Mouse (Mus musculus): ENCODE measurements at regions not wholly inside any gene's neighbourhood (a gene's known extent, or its start where the extent isn't known, plus 50 kb on each side); places are given as distances from the start of the nearest gene placed in this dataset.

GRCm38 (mm10) chr15:97457468-97457867 lies 210.4 kb upstream of the Amigo2 start:
- H3K27ac ChIP-seq (replicated peaks; ENCODE audit: low read depth, low read length) = no peak overlapping the region
- no peaks in the 10 kb centered on the region for H3K4me1 ChIP-seq (ENCODE audit: control insufficient read depth, insufficient read depth, low read length)
- DNase-seq (no peak), ATAC-seq (ENCODE audit: low FRiP score, low TSS enrichment) (no peak)
- no peak overlapping the region for H3K4me3 ChIP-seq (replicated peaks; ENCODE audit: low read depth, low read length)
- no peak overlapping the region for H3K9ac ChIP-seq (replicated peaks; ENCODE audit: low read length)
- H3K9me3 ChIP-seq (ENCODE audit: control insufficient read depth, low read length) = no peaks in the 10 kb centered on the region
- WGBS = 90% methylated on average over 8 of the region's 8 CpGs
- H3K4me2 ChIP-seq (ENCODE audit: low read length) = no peak overlapping the region
- no peaks in the 10 kb centered on the region for H3K36me3 ChIP-seq (ENCODE audit: control insufficient read depth, insufficient read depth, low read length)
- no peaks in the 10 kb centered on the region for H3K27me3 ChIP-seq (ENCODE audit: control insufficient read depth, insufficient read depth, low read length)

GRCm38 (mm10) chr15:97456991-97457390 lies 209.9 kb upstream of the Amigo2 start:
- DNase-seq (no peak), ATAC-seq (ENCODE audit: low FRiP score, low TSS enrichment) (no peak)
- Histone ChIP-seq H3K9ac (replicated peaks; ENCODE audit: low read length) (no peak overlapping the region), H3K27ac (replicated peaks; ENCODE audit: low read depth, low read length) (no peak overlapping the region), H3K4me3 (replicated peaks; ENCODE audit: low read depth, low read length) (no peak overlapping the region), H3K4me2 (ENCODE audit: low read length) (no peak overlapping the region), H3K27me3 (ENCODE audit: control insufficient read depth, insufficient read depth, low read length) (no peaks in the 10 kb centered on the region), H3K9me3 (ENCODE audit: control insufficient read depth, low read length) (no peaks in the 10 kb centered on the region), H3K36me3 (ENCODE audit: control insufficient read depth, insufficient read depth, low read length) (no peaks in the 10 kb centered on the region), H3K4me1 (ENCODE audit: control insufficient read depth, insufficient read depth, low read length) (no peaks in the 10 kb centered on the region)
- 92% methylated on average over 16 of the region's 16 CpGs for WGBS

- Histone ChIP-seq H3K9me3 (ENCODE audit: control insufficient read depth, low read length) (no peaks in the 10 kb centered on the region), H3K27ac (replicated peaks; ENCODE audit: low read depth, low read length) (no peak overlapping the region), H3K4me3 (replicated peaks; ENCODE audit: low read depth, low read length) (no peak overlapping the region), H3K4me2 (ENCODE audit: low read length) (no peak overlapping the region), H3K36me3 (ENCODE audit: control insufficient read depth, insufficient read depth, low read length) (no peaks in the 10 kb centered on the region), H3K4me1 (ENCODE audit: control insufficient read depth, insufficient read depth, low read length) (no peaks in the 10 kb centered on the region), H3K9ac (replicated peaks; ENCODE audit: low read length) (no peak overlapping the region), H3K27me3 (ENCODE audit: control insufficient read depth, insufficient read depth, low read length) (no peaks in the 10 kb centered on the region)
- ATAC-seq (ENCODE audit: low FRiP score, low TSS enrichment) = no peak
- DNase-seq = no peak
- WGBS = 69% methylated on average over 5 of the region's 5 CpGs
These were observed 208.6 kb upstream of the Amigo2 start for GRCm38 (mm10) chr15:97455672-97456071.

GRCm38 (mm10) chr15:97449724-97450123 lies 202.6 kb upstream of the Amigo2 start:
- peaks cover 5% of the 10 kb centered on the region; the same call in 1 of the 2 replicates for H3K4me1 ChIP-seq (ENCODE audit: control insufficient read depth, insufficient read depth, low read length)
- DNase-seq = no peak
- H3K9ac ChIP-seq (replicated peaks; ENCODE audit: low read length) = no peak overlapping the region
- WGBS = 90% methylated on average over 3 of the region's 3 CpGs
- no peaks in the 10 kb centered on the region for H3K36me3 ChIP-seq (ENCODE audit: control insufficient read depth, insufficient read depth, low read length)
- no peaks in the 10 kb centered on the region for H3K9me3 ChIP-seq (ENCODE audit: control insufficient read depth, low read length)
- H3K4me3 ChIP-seq (replicated peaks; ENCODE audit: low read depth, low read length) = no peak overlapping the region
- no peak overlapping the region for H3K27ac ChIP-seq (replicated peaks; ENCODE audit: low read depth, low read length)
- no peak for ATAC-seq (ENCODE audit: low FRiP score, low TSS enrichment)
- H3K27me3 ChIP-seq (ENCODE audit: control insufficient read depth, insufficient read depth, low read length) = no peaks in the 10 kb centered on the region
- H3K4me2 ChIP-seq (ENCODE audit: low read length) = no peak overlapping the region

GRCm38 (mm10) chr15:97449001-97449400 lies 201.9 kb upstream of the Amigo2 start:
- WGBS = 97% methylated on average over 6 of the region's 6 CpGs
- H3K4me1 ChIP-seq (ENCODE audit: control insufficient read depth, insufficient read depth, low read length) = peaks cover 5% of the 10 kb centered on the region; the same call in 1 of the 2 replicates
- DNase-seq = no peak
- H3K9me3 ChIP-seq (ENCODE audit: control insufficient read depth, low read length) = no peaks in the 10 kb centered on the region
- no peak for ATAC-seq (ENCODE audit: low FRiP score, low TSS enrichment)
- no peak overlapping the region for H3K9ac ChIP-seq (replicated peaks; ENCODE audit: low read length)
- H3K27ac ChIP-seq (replicated peaks; ENCODE audit: low read depth, low read length) = no peak overlapping the region
- no peaks in the 10 kb centered on the region for H3K27me3 ChIP-seq (ENCODE audit: control insufficient read depth, insufficient read depth, low read length)
- H3K4me3 ChIP-seq (replicated peaks; ENCODE audit: low read depth, low read length) = no peak overlapping the region
- H3K4me2 ChIP-seq (ENCODE audit: low read length) = no peak overlapping the region
- no peaks in the 10 kb centered on the region for H3K36me3 ChIP-seq (ENCODE audit: control insufficient read depth, insufficient read depth, low read length)

- Histone ChIP-seq H3K9ac (replicated peaks; ENCODE audit: low read length) (no peak overlapping the region), H3K4me1 (ENCODE audit: control insufficient read depth, insufficient read depth, low read length) (peaks cover 5% of the 10 kb centered on the region; the same call in 1 of the 2 replicates), H3K27me3 (ENCODE audit: control insufficient read depth, insufficient read depth, low read length) (no peaks in the 10 kb centered on the region), H3K27ac (replicated peaks; ENCODE audit: low read depth, low read length) (no peak overlapping the region), H3K4me2 (ENCODE audit: low read length) (no peak overlapping the region), H3K9me3 (ENCODE audit: control insufficient read depth, low read length) (no peaks in the 10 kb centered on the region), H3K36me3 (ENCODE audit: control insufficient read depth, insufficient read depth, low read length) (no peaks in the 10 kb centered on the region), H3K4me3 (replicated peaks; ENCODE audit: low read depth, low read length) (no peak overlapping the region)
- ATAC-seq (ENCODE audit: low FRiP score, low TSS enrichment) = no peak
- DNase-seq = no peak
- WGBS = 72% methylated on average over 5 of the region's 5 CpGs
These were observed 201.3 kb upstream of the Amigo2 start for GRCm38 (mm10) chr15:97448243-97448880.

- ATAC-seq (ENCODE audit: low FRiP score, low TSS enrichment) (no peak), DNase-seq (peak; percentile 51)
- Histone ChIP-seq H3K9ac (replicated peaks; ENCODE audit: low read length) (no peak overlapping the region), H3K9me3 (ENCODE audit: control insufficient read depth, low read length) (no peaks in the 10 kb centered on the region), H3K4me3 (replicated peaks; ENCODE audit: low read depth, low read length) (no peak overlapping the region), H3K4me1 (ENCODE audit: control insufficient read depth, insufficient read depth, low read length) (peaks cover 5% of the 10 kb centered on the region; the same call in 1 of the 2 replicates), H3K27ac (replicated peaks; ENCODE audit: low read depth, low read length) (peak overlapping the region; percentile 60), H3K4me2 (ENCODE audit: low read length) (no peak overlapping the region), H3K27me3 (ENCODE audit: control insufficient read depth, insufficient read depth, low read length) (no peaks in the 10 kb centered on the region), H3K36me3 (ENCODE audit: control insufficient read depth, insufficient read depth, low read length) (no peaks in the 10 kb centered on the region)
- 41% methylated on average over 9 of the region's 9 CpGs for WGBS
These were observed 199.1 kb upstream of the Amigo2 start for GRCm38 (mm10) chr15:97446181-97446580.

GRCm38 (mm10) chr15:97438235-97438760 lies 191.2 kb upstream of the Amigo2 start:
- WGBS = 93% methylated on average over 5 of the region's 5 CpGs
- Histone ChIP-seq H3K4me2 (ENCODE audit: low read length) (no peak overlapping the region), H3K4me1 (ENCODE audit: control insufficient read depth, insufficient read depth, low read length) (no peaks in the 10 kb centered on the region), H3K9me3 (ENCODE audit: control insufficient read depth, low read length) (no peaks in the 10 kb centered on the region), H3K4me3 (replicated peaks; ENCODE audit: low read depth, low read length) (no peak overlapping the region), H3K27me3 (ENCODE audit: control insufficient read depth, insufficient read depth, low read length) (no peaks in the 10 kb centered on the region), H3K36me3 (ENCODE audit: control insufficient read depth, insufficient read depth, low read length) (no peaks in the 10 kb centered on the region), H3K9ac (replicated peaks; ENCODE audit: low read length) (no peak overlapping the region), H3K27ac (replicated peaks; ENCODE audit: low read depth, low read length) (no peak overlapping the region)
- no peak for DNase-seq
- no peak for ATAC-seq (ENCODE audit: low FRiP score, low TSS enrichment)

All from midbrain, embryonic 14.5 days (tissue).